Mouse (Mus musculus) heart, embryonic 16.5 days (tissue): ENCODE measurements around the gene Amigo2. TPM values are rescaled to one million over a fixed set of nuclear protein-coding genes. Genes with fewer than 3 reads are reported as not detected.
"Not testable (repeated sequence)": the region's sequence is repeated elsewhere in the genome, so short reads cannot be mapped to it uniquely, and the experiment has no call there.

Experiments used
- ATAC-seq: fragments of 200-750 bp; cut with Nextera tagmentation; replicated peaks from 2 replicates; pipeline ENCODE4 v1.8.0; 2017; ENCODE audit warnings: moderate number of reproducible peaks; ENCODE audit not compliant: insufficient read depth, low FRiP score; ENCODE audit errors: extremely low read depth
- H3K27ac ChIP-seq: fragments of 300-500 bp; sonication (generic); 2 replicates; pipeline ENCODE4 v1.5.1; 2014; ENCODE audit warnings: mild to moderate bottlenecking, low read length, control low read depth, moderate library complexity
- H3K27me3 ChIP-seq: fragments of 300-500 bp; sonication (generic); 2 replicates; pipeline ENCODE4 v1.6.1; 2014; ENCODE audit warnings: low read length, mixed read lengths; ENCODE audit not compliant: control insufficient read depth, insufficient read depth
- H3K36me3 ChIP-seq: fragments of 300-500 bp; sonication (generic); 2 replicates; pipeline ENCODE4 v1.6.1; 2014; ENCODE audit not compliant: control insufficient read depth, insufficient read depth
- H3K4me1 ChIP-seq: fragments of 300-500 bp; sonication (generic); 2 replicates; pipeline ENCODE4 v1.6.1; 2014; ENCODE audit warnings: low read length, mixed read lengths; ENCODE audit not compliant: control insufficient read depth, insufficient read depth
- H3K4me2 ChIP-seq: fragments of 300-500 bp; sonication (generic); 2 replicates; pipeline ENCODE4 v1.6.1; 2014; ENCODE audit warnings: low read depth, mild to moderate bottlenecking, control low read depth, low read length
- H3K4me3 ChIP-seq: fragments of 300-500 bp; sonication (generic); 2 replicates; pipeline ENCODE4 v1.5.1; 2014; ENCODE audit warnings: mild to moderate bottlenecking, control low read depth, low read length
- H3K9ac ChIP-seq: fragments of 300-500 bp; sonication (generic); 2 replicates; pipeline ENCODE4 v1.6.1; 2014; ENCODE audit warnings: low read length, control low read depth
- H3K9me3 ChIP-seq: fragments of 300-500 bp; sonication (generic); replicated peaks from 2 replicates; pipeline ENCODE4 v1.6.1; 2016; ENCODE audit warnings: low read length; ENCODE audit not compliant: control insufficient read depth
- WGBS: fragments of 180-500 bp; shearing (Covaris S2); extraction: QIAGEN DNeasy Blood & Tissue Kit; methylation state at CpG from one replicate; pipeline ENCODE4 v1.1.7; 2014; 5-methylcytosine and 5-hydroxymethylcytosine counted together
- polyA plus RNA-seq: library from polyadenylated mRNA; unstranded; fragments of >200 nt; fragmentation: Nextera tagmentation; extraction: Ambion mirVana; gene quantifications from 2 replicates; pipeline ENCODE4 v1.2.1, GENCODE M21; 2015

Amigo2 gene
- polyA plus RNA-seq, 1 experiment from 2014 or later = 4.0 TPM

DNA sequence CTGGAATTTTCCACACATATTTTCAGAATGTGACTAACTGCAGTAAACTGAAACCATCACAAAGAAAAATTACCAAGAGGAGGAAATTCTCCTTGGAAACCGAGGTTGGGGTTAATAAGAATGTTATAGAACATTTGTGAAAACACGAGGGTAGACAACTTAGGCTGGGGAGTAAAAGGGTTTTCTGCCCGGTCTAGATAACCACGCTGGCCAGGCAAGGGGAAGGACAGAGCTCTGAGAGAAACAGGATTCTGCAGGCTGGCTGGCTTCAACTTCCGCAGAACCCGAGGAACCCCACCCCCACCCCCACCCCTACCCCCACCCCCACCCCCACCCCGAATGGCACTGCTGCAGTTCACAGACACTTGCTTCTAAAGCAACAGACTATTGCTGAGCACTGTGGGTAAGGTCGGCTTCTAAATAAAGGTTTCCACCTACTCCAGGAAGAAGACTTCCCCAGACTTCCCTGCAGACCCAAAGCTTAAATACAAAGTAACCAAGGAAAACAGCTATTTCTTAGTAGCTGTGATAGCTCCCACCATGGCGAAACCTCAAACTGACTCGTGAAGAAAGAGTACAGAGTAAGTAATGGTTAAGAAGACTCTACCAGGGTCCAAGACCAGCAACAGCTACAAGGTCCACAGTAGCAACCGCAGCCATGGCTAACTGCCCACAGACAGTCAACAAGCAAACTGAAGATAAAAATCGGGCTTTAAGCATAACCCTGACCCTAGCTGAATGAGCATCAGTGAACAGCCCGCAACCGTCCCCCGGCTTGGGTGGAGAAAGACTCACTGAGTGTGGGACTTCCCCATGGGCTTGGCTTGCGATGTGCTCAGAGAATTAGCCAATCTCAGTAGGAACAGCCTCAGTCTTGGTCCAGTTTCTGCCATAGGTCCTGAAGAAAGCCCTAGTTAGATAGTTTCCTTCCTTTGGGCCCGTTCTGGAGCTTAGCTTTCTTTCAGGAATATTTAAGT lies 34.3 kb downstream of the Amigo2 start:
- Histone ChIP-seq H3K36me3 (no peaks in the 10 kb centered on the region), H3K9me3 (no peaks in the 10 kb centered on the region; the same call in 1 of the 2 replicates), H3K9ac (no peak overlapping the region), H3K4me2 (no peak overlapping the region), H3K4me1 (no peaks in the 10 kb centered on the region), H3K27ac (no peak overlapping the region), H3K4me3 (no peak overlapping the region), H3K27me3 (no peaks in the 10 kb centered on the region)
- ATAC-seq = no peak
- WGBS = 63% methylated on average over 17 of the region's 17 CpGs

DNA sequence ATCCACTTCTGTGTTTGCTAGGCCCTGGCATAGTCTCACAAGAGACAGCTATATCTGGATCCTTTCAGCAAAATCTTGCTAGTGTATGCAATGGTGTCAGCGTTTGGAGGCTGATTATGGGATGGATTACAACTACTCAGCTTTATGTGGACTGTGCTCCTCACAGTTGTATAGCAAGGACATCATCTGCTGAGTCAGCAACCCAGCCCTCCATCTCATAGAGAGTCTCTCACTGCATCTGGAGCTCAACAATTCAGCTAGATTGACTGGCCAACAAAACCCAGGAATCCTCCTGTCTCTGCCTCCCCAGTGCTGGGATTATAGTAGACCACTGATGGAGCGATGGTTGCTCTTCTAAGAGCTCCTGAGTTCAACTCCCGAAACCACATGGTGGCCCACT lies 37.3 kb downstream of the Amigo2 start:
- 73% methylated on average over 3 of the region's 3 CpGs for WGBS
- H3K36me3 ChIP-seq, H3K4me2 ChIP-seq, ATAC-seq, H3K27me3 ChIP-seq, H3K9ac ChIP-seq, H3K9me3 ChIP-seq, H3K4me3 ChIP-seq, H3K4me1 ChIP-seq, H3K27ac ChIP-seq: not testable (repeated sequence)

DNA sequence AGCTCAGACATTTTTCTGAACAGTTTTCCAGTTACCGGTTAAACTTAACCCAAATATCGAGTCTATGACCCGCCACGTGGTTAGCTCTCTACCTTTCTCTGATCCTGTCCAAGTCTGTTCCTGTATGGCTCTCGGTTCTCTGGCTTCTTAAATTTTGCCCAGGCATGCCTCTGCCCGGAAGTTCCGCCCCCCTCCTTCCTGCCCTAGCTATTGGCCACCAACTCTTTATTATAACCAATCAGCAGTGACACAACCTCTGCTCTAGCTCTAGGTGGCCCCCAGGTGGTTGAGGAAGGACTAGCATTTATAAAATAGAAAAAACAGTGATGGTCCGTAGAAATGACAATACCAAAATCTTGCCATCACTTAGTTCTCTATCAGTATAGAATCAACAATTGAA lies 40.6 kb downstream of the Amigo2 start:
- no peaks in the 10 kb centered on the region for H3K9me3 ChIP-seq
- no peaks in the 10 kb centered on the region for H3K27me3 ChIP-seq
- WGBS = 98% methylated on average over 8 of the region's 8 CpGs
- H3K4me3 ChIP-seq = no peak overlapping the region
- ATAC-seq = no peak
- H3K36me3 ChIP-seq = no peaks in the 10 kb centered on the region
- H3K9ac ChIP-seq = no peak overlapping the region
- H3K4me2 ChIP-seq = no peak overlapping the region
- H3K4me1 ChIP-seq = no peaks in the 10 kb centered on the region
- H3K27ac ChIP-seq = no peak overlapping the region

DNA sequence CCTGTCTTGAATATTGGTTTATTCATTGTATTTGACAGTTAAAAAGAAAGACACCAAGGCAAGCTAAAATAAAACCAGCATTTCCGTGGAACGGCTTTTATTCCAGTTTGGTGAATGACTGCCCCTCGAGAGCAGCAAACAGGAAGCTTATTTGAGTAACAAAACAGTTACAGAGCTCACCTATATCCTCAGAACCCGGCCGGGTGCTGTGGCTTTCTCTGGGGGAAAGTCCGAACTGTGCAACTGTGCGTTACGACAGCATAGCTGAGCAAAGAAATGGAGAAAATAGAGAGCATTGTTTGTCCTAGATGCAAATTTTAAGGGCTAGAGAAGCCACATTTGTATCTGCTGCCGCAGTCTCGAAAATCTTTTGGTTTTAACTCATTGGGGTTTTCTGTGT lies 41.3 kb downstream of the Amigo2 start:
- Histone ChIP-seq H3K9me3 (no peaks in the 10 kb centered on the region), H3K9ac (no peak overlapping the region), H3K27ac (no peak overlapping the region), H3K4me1 (no peaks in the 10 kb centered on the region), H3K4me3 (no peak overlapping the region), H3K27me3 (no peaks in the 10 kb centered on the region), H3K4me2 (no peak overlapping the region), H3K36me3 (no peaks in the 10 kb centered on the region)
- no peak for ATAC-seq
- 89% methylated on average over 10 of the region's 10 CpGs for WGBS

DNA sequence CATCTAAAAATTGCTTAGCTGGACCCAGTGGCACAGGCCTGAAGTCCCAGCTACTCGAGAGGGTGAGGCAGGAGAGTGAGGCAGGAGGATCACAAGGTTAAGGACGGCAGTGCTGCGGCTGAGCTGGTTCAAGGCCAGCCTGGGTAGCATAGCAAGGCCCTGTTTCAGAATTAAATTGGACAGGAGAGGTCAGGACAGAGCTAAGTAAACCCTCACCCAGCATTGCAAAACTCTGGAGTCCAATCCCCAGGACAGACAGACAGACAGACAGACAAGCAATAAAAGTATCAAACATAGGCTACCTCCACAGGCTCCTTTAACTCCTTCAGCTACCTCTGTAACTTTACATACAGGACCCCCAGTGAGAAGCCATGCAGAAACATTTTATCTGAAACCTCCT lies 42.2 kb downstream of the Amigo2 start:
- no peaks in the 10 kb centered on the region for H3K4me1 ChIP-seq
- H3K27ac ChIP-seq = no peak overlapping the region
- no peak overlapping the region for H3K9ac ChIP-seq
- no peak overlapping the region for H3K4me2 ChIP-seq
- no peak overlapping the region for H3K4me3 ChIP-seq
- 74% methylated on average over 3 of the region's 3 CpGs for WGBS
- H3K36me3 ChIP-seq = no peaks in the 10 kb centered on the region
- no peak for ATAC-seq
- no peaks in the 10 kb centered on the region for H3K9me3 ChIP-seq
- no peaks in the 10 kb centered on the region for H3K27me3 ChIP-seq

DNA sequence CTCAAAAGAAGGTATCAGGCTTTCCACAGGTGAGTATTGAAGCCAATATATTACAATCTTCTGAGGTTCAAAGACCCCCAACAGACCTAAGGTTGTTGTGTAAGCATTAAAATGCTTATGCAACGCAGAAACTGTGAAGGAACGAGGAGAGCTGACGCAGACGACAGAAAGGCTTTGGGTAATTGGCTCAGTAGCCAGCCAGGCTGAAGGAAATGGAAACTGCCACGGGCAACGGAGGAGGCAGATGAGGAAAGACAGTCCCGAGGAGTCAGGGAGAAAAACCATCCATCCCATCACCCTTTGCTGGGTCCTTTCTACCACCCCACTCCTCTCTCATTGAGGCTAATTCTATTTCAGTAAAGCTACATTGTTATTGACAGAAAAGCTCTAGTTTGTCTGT lies 50.4 kb downstream of the Amigo2 start:
- Histone ChIP-seq H3K27me3 (no peaks in the 10 kb centered on the region), H3K9me3 (no peaks in the 10 kb centered on the region), H3K4me2 (no peak overlapping the region), H3K4me3 (no peak overlapping the region), H3K27ac (no peak overlapping the region), H3K9ac (no peak overlapping the region), H3K4me1 (no peaks in the 10 kb centered on the region), H3K36me3 (no peaks in the 10 kb centered on the region)
- no peak for ATAC-seq
- 75% methylated on average over 7 of the region's 7 CpGs for WGBS

DNA sequence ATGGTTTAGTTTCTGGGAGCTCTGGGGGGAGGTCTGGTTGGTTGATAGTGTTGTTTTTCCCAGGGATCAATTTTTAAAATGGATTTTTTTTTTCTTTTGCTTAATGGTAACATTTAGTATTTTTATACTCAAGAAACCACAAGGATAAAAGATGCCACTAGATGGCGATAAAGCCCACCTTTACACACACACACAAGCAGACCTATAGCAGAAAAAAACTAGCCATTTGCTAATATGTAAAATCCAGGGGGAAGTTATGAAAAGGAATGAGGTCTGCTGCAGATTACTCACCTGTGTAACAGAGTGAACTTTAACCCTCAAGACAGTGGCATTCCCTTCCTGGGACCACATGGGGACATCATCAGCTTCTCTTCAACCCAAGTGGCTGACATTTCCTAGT lies 51.5 kb downstream of the Amigo2 start:
- Histone ChIP-seq H3K4me2 (no peak overlapping the region), H3K9ac (no peak overlapping the region), H3K9me3 (no peaks in the 10 kb centered on the region), H3K4me3 (no peak overlapping the region), H3K27me3 (no peaks in the 10 kb centered on the region), H3K4me1 (no peaks in the 10 kb centered on the region), H3K27ac (no peak overlapping the region), H3K36me3 (no peaks in the 10 kb centered on the region)
- WGBS = 0% methylated on average over 1 of the region's 1 CpGs
- ATAC-seq = no peak

Other genes with a start within 250 kb of the Amigo2 start
- gene Slc38a4, start 191.3 kb downstream of the Amigo2 start, polyA plus RNA-seq = 95.0 and 96.5 TPM in 2 replicates
- gene Pced1b, start 180 bp downstream of the Amigo2 start, polyA plus RNA-seq = 2.1 and 2.7 TPM in 2 replicates